Mouse (Mus musculus) T-helper 17 cell (primary cell): ENCODE measurements around the gene Zswim3.

Source experiments
- in situ Hi-C, 2 experiments: fragments of 300-600 bp; cut with MboI, MseI; formaldehyde crosslinking; loops; 1 replicate in 1 of 2; 2 replicates in 1 of 2; pipeline ENCODE4 v1.15.1; 2025; ENCODE audit warnings: high pct_unique_total_duplicates in 2 of 2

Gene Zswim3

GRCm38 (mm10) chr2:164804533-164805331, at the start of gene Zswim3, which contains the start of gene Acot8:
Zswim3 (plus strand) TSS chr2:164805098.
Acot8 (minus strand) TSS chr2:164804882.
- in situ Hi-C loops = no loop called here

GRCm38 (mm10) chr2:164757841-164758240, 47.1 kb upstream of the Zswim3 start:
- in situ Hi-C loops = loop anchor here in 1 of 2 experiments (25.0 kb wide), 1 partner anchor 671 kb away; no protein-coding TSS in a partner anchor

GRCm38 (mm10) chr2:164758692-164759091, 46.2 kb upstream of the Zswim3 start:
- in situ Hi-C loops = loop anchor here in 1 of 2 experiments (25.0 kb wide), 1 partner anchor 671 kb away; no protein-coding TSS in a partner anchor

- in situ Hi-C loops = loop anchor here in 1 of 2 experiments (25.0 kb wide), 1 partner anchor 673 kb away; no protein-coding TSS in a partner anchor
Observed at GRCm38 (mm10) chr2:164760059-164760833, 44.7 kb upstream of the Zswim3 start.

- in situ Hi-C loops = loop anchor here in 1 of 2 experiments (25.0 kb wide), 1 partner anchor 674 kb away; no protein-coding TSS in a partner anchor
Observed at GRCm38 (mm10) chr2:164761502-164761901, 43.4 kb upstream of the Zswim3 start.

GRCm38 (mm10) chr2:164761971-164762370, 42.9 kb upstream of the Zswim3 start:
- in situ Hi-C loops = loop anchor here in 1 of 2 experiments (25.0 kb wide), 1 partner anchor 675 kb away; no protein-coding TSS in a partner anchor

- in situ Hi-C loops = loop anchor here in 1 of 2 experiments (25.0 kb wide), 1 partner anchor 675 kb away; no protein-coding TSS in a partner anchor
Observed at GRCm38 (mm10) chr2:164762593-164762992, 42.3 kb upstream of the Zswim3 start.

- in situ Hi-C loops = loop anchor here in 1 of 2 experiments (25.0 kb wide), 1 partner anchor 679 kb away; no protein-coding TSS in a partner anchor
Observed at GRCm38 (mm10) chr2:164765841-164766240, 39.1 kb upstream of the Zswim3 start.

- in situ Hi-C loops = loop anchor here in 1 of 2 experiments (25.0 kb wide), 1 partner anchor 681 kb away; no protein-coding TSS in a partner anchor
Observed at GRCm38 (mm10) chr2:164767812-164768540, 36.9 kb upstream of the Zswim3 start.

- in situ Hi-C loops = loop anchor here in 1 of 2 experiments (25.0 kb wide), 1 partner anchor 682 kb away; no protein-coding TSS in a partner anchor
Observed at GRCm38 (mm10) chr2:164769258-164770037, 35.5 kb upstream of the Zswim3 start, which contains the start of gene Ube2c. Ube2c (plus strand) TSS chr2:164769898.

- in situ Hi-C loops = loop anchor here in 1 of 2 experiments (25.0 kb wide), 1 partner anchor 683 kb away; no protein-coding TSS in a partner anchor
Observed at GRCm38 (mm10) chr2:164770279-164770678, 34.6 kb upstream of the Zswim3 start.

GRCm38 (mm10) chr2:164771123-164771522, 33.8 kb upstream of the Zswim3 start:
- in situ Hi-C loops = loop anchor here in 1 of 2 experiments (25.0 kb wide), 1 partner anchor 684 kb away; no protein-coding TSS in a partner anchor

GRCm38 (mm10) chr2:164773229-164773988, 31.5 kb upstream of the Zswim3 start:
- in situ Hi-C loops = loop anchor here in 1 of 2 experiments (25.0 kb wide), 1 partner anchor 686 kb away; no protein-coding TSS in a partner anchor

- in situ Hi-C loops = loop anchor here in 1 of 2 experiments (25.0 kb wide), 1 partner anchor 687 kb away; no protein-coding TSS in a partner anchor
Observed at GRCm38 (mm10) chr2:164773989-164774364, 30.9 kb upstream of the Zswim3 start.

GRCm38 (mm10) chr2:164776130-164776529, 28.8 kb upstream of the Zswim3 start:
- in situ Hi-C loops = no loop called here

GRCm38 (mm10) chr2:164776801-164777200, 28.1 kb upstream of the Zswim3 start:
- in situ Hi-C loops = no loop called here

GRCm38 (mm10) chr2:164777246-164778014, 27.5 kb upstream of the Zswim3 start:
- in situ Hi-C loops = no loop called here

- in situ Hi-C loops = no loop called here
Observed at GRCm38 (mm10) chr2:164778015-164778287, 26.9 kb upstream of the Zswim3 start.
